ENCODE assay signal across 10 mouse cellular contexts in genomic region chr17:29457795-29458560, GRCm38 (mm10). TPM values are rescaled to one million over a fixed set of nuclear protein-coding genes. Genes with fewer than 3 reads are reported as not detected.
DNase-seq lines count a peak whose midpoint lies in the region; ATAC-seq and TF ChIP-seq lines count a peak whose summit lies in the region.
"Had no signal": no experiment of that assay in that cellular context is flagged by ENCODE, and none has a peak within 500 bp of the region (broad histone marks: within the 10 kb centered on the region; RNA-seq: fewer than 3 reads in every experiment).

No protein-coding gene starts in this region.

- POLR2A ChIA-PET in Patski (lab: Charles Lee) = interaction anchor here (0.6 to 2.1 kb wide), 3 partner anchors 19 to 34 kb away, joined by 3 to 9 read pairs (median 4); no protein-coding TSS in a partner anchor

- H3K4me3 ChIP-seq in ES-Bruce4 (ENCODE audit: low read depth, low read length) = peak overlapping the region; percentile 8; the same call in 1 of the 2 replicates
- no peak overlapping the region for H3K4me3 ChIP-seq in hindbrain, embryonic 16.5 days (ENCODE audit: low read length)
- H3K4me3 ChIP-seq: hindbrain, embryonic 15.5 days; midbrain, embryonic 12.5 days had no signal

- CTCF ChIA-PET in Patski (lab: Charles Lee) = interaction anchor here (1.0 to 3.7 kb wide), 7 partner anchors 11 to 61 kb away, joined by 3 to 14 read pairs (median 4); partner anchors contain the start of gene Pim1

- no peak for TF ChIP-seq POLR2A in ES-Bruce4 (IDR thresholded peaks at IDR 0.05; ENCODE audit: insufficient read depth, low read length)

- peak overlapping the region; percentile 62 for H3K9ac ChIP-seq in ES-Bruce4 (ENCODE audit: low read depth, poor library complexity, severe bottlenecking)
- H3K9ac ChIP-seq in hindbrain, embryonic 16.5 days (ENCODE audit: low read depth, low read length) = peak overlapping the region; percentile 31
- H3K9ac ChIP-seq: hindbrain, embryonic 15.5 days; midbrain, embryonic 12.5 days had no signal

- TF ChIP-seq CTCF in ES-Bruce4 (IDR thresholded peaks at IDR 0.05; ENCODE audit: low read depth, low read length) (no peak), Patski (IDR thresholded peaks at IDR 0.05) (no peak)

- intact Hi-C loops in left cerebral cortex, postnatal 36 days (cut with DNase I) = no loop called here

- no peaks in the 10 kb centered on the region for H3K36me3 ChIP-seq in ES-Bruce4 (ENCODE audit: control insufficient read depth, insufficient read depth, low read length, poor library complexity, severe bottlenecking)
- no peaks in the 10 kb centered on the region for H3K36me3 ChIP-seq in hindbrain, embryonic 16.5 days (ENCODE audit: control insufficient read depth, insufficient read depth, low read length)
- H3K36me3 ChIP-seq: hindbrain, embryonic 15.5 days; midbrain, embryonic 12.5 days had no signal

- in situ Hi-C loops in Patski (cut with MboI; ENCODE audit: low pct_unique_long_range_greater_than_20kb) = loop anchor here (5.0 kb wide), 1 partner anchor 34 kb away; the partner anchor contains the start of gene Pim1

- WGBS in hindbrain, embryonic 16.5 days = 37% methylated on average over 11 of the region's 11 CpGs

- H3K27ac ChIP-seq in ES-Bruce4 (ENCODE audit: insufficient read depth, low read length) = peak overlapping the region; percentile 87
- no peak overlapping the region for H3K27ac ChIP-seq in hindbrain, embryonic 16.5 days (ENCODE audit: low read depth, low read length)
- H3K27ac ChIP-seq: hindbrain, embryonic 15.5 days had no signal

- DNase-seq in Patski (ENCODE audit: low read depth, low spot score) = no peak
- peak; percentile 71 for DNase-seq in gastrocnemius, postnatal 10 days
- DNase-seq in left cerebral cortex, postnatal 36 days (ENCODE audit: low spot score in 2 of 2) = no peak
- DNase-seq in thymus, postnatal 14 days = no peak

- H3K9me3 ChIP-seq in ES-Bruce4 (replicated peaks; ENCODE audit: control insufficient read depth, insufficient read depth, low read length, poor library complexity, severe bottlenecking) = no peaks in the 10 kb centered on the region
- no peaks in the 10 kb centered on the region; the same call in 1 of the 2 replicates for H3K9me3 ChIP-seq in hindbrain, embryonic 16.5 days (ENCODE audit: control insufficient read depth, low read length)
- H3K9me3 ChIP-seq: hindbrain, embryonic 15.5 days; midbrain, embryonic 12.5 days had no signal

- peaks cover 10% of the 10 kb centered on the region for H3K4me1 ChIP-seq in ES-Bruce4 (ENCODE audit: control insufficient read depth, insufficient read depth, low read length)
- H3K4me1 ChIP-seq in hindbrain, embryonic 16.5 days (ENCODE audit: control insufficient read depth, insufficient read depth, low read depth, low read length) = peaks cover 13% of the 10 kb centered on the region

- ATAC-seq in Patski = peak; percentile 46
- no peak for ATAC-seq in hindbrain, embryonic 16.5 days
- no peak for ATAC-seq in erythroid progenitor cell, adult 5-6 weeks (replicated peaks; ENCODE audit: low FRiP score, poor library complexity, severe bottlenecking)
- ATAC-seq in inflammation-experienced regulatory T-cells, adult 6 months = no peak

- H3K27me3 ChIP-seq in ES-Bruce4 (ENCODE audit: control insufficient read depth, insufficient read depth, low read length, poor library complexity, severe bottlenecking) (no peaks in the 10 kb centered on the region), Patski (no peaks in the 10 kb centered on the region)
- H3K27me3 ChIP-seq in hindbrain, embryonic 16.5 days (replicated peaks; ENCODE audit: control insufficient read depth, insufficient read depth, low read length) = no peaks in the 10 kb centered on the region
- H3K27me3 ChIP-seq: hindbrain, embryonic 15.5 days had no signal

- no peak overlapping the region for H3K4me2 ChIP-seq in hindbrain, embryonic 16.5 days (ENCODE audit: low read length)
- H3K4me2 ChIP-seq: hindbrain, embryonic 15.5 days; midbrain, embryonic 12.5 days had no signal

- TF ChIP-seq EP300 in ES-Bruce4 (IDR thresholded peaks at IDR 0.05; ENCODE audit: insufficient read depth, low read depth, low read length) = 0 out of 2 replicates have a peak, but pooled peaks have one; percentile 1

RNA-seq across cellular contexts. Expression of gene Pim1, which starts 32.6 kb away (rescaled TPM):
- 348 and 350 TPM in 2 replicates for polyA plus RNA-seq in ES-Bruce4 (2011; ENCODE audit: insufficient read depth, insufficient read length, low read depth, missing spikeins)
- polyA plus RNA-seq in Patski (2021) = 48.0 TPM
- total RNA-seq in gastrocnemius, postnatal 10 days (2021) = 10 to 100 TPM; 15.0 to 23.3 TPM
- 7.2 and 8.2 TPM in 2 replicates for polyA plus RNA-seq in hindbrain, embryonic 16.5 days (2015; fragmentation: Nextera tagmentation; extraction: Ambion mirVana)
- total RNA-seq in left cerebral cortex, postnatal 36 days (2021) = 1 to 10 TPM; 6.0 to 7.1 TPM
- total RNA-seq in erythroid progenitor cell, adult 5-6 weeks (2015; ENCODE audit: low replicate concordance) = 88.0 and 102 TPM in 2 replicates
- 143 and 147 TPM in 2 replicates for total RNA-seq in erythroid progenitor cell, adult 5-6 weeks (2017; ENCODE audit: low replicate concordance)
- polyA plus RNA-seq in inflammation-experienced regulatory T-cells, adult 6 months (2017; shearing (Covaris generic)) = 100 to 1,000 TPM; 255 to 344 (median 288) TPM
